Mouse (Mus musculus): Measurements from ENCODE around the gene Gys1.
A peak's percentile ranks its signal among the peaks of the same experiment; 100 is the strongest.
"Not testable (repeated sequence)": the region's sequence is repeated elsewhere in the genome, so short reads cannot be mapped to it uniquely, and the experiment has no call there.

Gene Gys1

DNA sequence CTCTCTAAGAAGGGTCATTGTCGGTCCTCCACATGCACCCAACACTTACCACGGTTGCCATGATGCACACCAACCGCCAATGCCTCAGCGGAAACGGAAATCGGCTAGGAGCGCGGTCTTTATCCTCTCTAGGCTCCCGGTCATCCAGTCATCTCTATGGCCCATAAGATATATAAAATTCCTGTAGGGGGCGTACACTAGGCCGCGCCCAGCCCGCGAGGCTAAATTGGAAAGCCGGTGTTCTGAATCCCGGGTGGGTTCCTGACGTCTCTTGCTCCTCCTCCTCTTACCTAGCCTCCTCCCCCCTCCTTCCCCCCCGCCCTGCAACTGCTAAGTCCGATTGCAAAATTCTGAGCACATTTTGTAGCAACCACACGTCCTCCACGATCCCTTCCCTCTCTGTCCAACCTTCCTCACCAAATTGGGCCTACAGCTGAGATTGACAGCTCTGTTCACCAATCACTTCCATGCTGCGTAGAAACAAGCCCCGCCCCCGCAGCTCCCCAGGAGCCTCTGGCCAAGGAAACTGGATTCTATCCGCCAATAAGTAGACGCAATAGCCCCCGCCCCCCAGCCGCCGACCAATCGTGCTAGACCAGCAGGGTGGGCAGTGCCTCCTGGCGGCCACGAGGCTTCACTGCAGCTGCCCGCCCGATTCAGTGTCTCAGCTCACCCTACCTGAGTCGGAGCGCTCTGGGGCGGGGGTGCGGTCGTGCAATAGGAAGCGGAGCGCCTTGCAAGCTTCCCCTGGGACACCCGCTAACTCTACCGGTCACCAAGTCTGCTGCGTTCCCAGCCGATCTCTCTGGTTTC is at the start of gene Gys1:
Gene Gys1, plus strand, starts transcription at position 642 of the 813 bp plus-strand sequence.
- DNase-seq, result peak; percentile 100

DNA sequence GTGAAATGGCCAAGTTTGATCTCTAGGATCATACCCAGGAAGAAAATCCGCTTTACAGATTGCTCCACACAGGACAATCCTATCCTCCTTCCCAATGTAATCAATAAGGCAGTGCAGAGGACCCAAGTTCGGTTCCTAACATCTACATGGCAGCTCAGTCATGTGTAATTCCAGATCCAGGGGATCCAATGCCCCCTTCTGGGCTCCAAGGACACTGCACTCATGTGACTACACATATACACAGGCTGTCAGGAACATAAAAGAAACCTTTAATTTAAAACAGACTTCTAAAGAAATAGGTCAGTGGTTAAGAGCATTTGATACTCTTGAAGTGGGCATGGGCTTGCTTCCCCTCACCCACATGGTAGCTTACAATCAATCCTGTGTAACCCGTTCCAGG is 48.6 kb upstream of the Gys1 start:
- no peak for DNase-seq

DNA sequence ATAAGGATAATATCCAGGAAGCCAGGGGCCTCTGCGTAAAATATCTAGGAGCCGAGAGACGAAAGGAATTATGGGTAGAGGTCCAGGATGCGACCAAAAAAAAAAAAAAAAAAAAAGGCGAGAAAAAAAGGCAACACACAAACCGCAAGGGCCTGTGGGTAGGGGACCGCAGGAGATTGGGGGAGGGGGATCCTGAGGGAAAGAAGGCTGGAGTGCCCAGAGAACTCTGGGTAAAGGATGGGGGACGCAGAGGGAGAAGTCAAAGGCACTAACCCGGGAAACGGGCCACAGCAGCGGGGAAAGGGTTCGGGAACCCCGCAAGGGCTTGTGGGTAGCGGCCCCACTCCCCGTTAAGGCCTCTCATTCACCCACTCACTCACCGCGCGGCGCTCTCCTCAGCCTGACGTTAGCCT is 39.5 kb upstream of the Gys1 start:
- DNase-seq, result no peak

DNA sequence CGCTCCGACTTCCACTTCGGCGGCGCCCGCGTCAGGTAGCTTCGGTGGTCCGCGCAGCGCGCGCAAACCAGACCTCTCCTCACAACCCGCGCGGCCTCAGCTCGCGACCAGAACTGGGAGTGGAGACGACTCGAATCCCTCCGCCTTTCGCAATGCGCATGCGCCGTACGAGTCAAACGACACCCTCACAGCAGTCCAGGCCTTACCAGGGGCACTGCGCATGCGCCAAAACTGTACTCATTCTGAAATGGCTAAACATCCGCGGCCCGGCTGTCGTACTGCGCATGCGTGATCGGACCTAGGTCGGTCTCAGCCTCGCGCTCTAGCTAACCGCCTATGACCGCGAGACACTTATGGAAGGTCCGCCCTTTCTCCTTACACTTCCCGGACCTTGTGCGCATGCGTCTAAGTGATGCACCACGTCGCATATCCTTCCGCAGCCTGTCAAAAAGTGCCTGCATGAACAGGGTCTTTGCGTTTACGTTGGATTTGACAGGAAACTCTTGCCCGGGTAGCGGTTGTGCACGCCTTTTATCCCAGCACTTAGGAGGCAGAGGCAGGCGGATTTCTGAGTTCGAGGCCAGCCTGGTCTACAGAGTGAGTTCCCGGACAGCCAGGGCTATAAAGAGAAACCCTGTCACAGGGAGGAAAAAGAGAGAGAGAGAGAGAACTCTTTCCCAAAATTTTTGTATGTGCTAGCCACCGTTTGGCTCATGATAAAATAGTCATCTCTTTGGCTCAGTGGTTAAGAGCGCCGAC is 38.9 kb upstream of the Gys1 start, which contains the start of gene Snrnp70:
Gene Snrnp70, minus strand, starts transcription at position 165 of the 759 bp plus-strand sequence.
- DNase-seq, result peak; percentile 99

DNA sequence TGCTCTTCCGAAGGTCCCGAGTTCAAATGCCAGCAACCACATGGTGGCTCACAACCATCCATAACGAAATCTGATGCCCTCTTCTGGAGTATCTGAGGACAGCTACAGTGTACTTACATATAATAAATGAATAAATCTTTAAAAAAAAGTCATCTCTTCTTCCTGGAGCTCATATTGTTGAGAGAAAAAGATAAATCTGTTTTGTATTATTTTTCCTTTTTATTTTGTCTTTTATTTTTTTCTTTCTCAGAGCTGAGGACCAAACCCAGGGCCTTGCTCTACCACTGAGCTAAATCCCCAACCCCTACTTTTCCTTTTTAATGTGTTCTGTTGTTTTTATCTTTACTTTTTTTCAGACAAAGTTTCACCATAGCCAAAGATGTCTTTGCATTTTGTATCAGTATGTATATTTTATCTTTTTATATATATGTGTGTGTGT is 38.3 kb upstream of the Gys1 start:
- DNase-seq, result not testable (repeated sequence)

DNA sequence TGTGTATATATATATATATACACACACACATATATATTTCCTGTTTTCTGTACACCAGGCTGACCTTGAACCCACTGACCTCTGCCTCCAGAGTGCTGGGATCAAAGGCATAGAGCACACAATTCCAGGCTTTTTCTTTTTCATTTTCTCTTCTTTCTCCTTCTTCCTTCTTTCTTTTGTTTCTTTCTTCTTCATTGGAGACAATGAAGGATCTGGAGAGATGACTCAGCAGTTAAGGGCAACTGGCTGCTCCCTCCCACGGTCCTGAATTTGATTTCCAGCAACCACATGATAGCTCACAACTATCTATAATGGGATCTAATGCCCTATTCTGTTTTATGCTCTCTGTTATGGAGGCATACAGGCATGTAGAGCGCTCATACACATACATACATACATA is 37.9 kb upstream of the Gys1 start:
- no peak for DNase-seq

DNA sequence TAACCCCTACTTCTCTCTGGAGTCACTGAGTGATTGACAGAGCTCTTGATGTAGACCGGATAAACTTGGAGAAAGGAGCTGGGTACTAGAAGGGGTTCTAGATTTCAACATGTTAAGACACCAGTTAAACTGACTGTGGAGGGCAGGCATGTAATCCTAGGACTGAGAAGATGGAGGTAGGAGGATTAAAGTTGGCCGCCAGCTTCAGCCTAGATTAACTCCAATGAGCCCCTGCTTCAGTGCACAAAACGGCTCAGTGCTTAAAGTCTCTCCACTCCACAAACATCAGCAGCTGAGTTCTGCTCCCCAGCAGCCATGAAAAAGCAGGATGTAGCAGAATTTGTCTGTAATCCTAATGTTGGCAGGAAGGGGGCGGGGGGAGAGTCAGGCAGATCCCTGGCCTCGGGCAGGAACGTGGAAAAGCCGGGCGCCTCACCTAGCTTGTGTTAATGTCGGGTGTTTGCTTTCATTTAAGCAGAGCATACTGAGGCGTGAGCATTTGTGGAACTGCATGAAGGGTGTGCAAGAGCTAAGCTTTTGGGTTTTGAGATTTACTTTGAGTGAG is 33.0 kb upstream of the Gys1 start:
- no peak for DNase-seq

DNA sequence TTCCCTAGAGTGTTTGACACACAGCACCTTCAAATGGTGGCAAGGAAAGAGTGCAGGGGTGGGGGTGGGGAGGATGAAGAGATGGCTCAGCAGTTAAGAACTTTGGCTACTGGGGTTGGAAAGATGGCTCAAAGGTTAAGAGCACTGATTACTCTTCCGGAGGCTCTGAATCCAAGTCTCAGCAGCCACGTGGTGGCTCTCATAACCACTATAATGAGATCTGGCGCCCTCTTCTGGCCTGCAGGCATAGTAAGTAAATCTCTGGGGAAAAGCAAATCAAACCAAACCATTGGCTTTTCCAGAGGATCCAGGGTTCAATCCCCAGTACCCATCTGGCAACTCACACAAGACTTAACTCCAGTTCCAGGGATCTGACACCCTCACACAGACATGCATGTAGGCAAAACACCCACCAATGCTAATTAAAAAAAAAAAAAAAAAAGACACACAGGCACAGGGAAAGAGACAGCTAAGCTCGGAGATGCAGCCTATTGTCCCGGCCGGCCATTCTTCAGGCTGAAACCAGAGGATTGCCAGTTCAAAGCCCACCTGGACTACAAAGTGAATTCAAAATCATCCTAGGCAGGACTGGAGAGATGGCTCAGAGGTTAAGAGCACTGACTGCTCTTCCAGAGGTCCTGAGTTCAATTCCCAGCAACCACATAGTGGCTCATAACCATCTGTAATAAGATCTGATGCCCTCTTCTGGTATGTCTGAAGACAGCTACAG is 30.9 kb upstream of the Gys1 start:
- peak; percentile 79 to 80 for DNase-seq

DNA sequence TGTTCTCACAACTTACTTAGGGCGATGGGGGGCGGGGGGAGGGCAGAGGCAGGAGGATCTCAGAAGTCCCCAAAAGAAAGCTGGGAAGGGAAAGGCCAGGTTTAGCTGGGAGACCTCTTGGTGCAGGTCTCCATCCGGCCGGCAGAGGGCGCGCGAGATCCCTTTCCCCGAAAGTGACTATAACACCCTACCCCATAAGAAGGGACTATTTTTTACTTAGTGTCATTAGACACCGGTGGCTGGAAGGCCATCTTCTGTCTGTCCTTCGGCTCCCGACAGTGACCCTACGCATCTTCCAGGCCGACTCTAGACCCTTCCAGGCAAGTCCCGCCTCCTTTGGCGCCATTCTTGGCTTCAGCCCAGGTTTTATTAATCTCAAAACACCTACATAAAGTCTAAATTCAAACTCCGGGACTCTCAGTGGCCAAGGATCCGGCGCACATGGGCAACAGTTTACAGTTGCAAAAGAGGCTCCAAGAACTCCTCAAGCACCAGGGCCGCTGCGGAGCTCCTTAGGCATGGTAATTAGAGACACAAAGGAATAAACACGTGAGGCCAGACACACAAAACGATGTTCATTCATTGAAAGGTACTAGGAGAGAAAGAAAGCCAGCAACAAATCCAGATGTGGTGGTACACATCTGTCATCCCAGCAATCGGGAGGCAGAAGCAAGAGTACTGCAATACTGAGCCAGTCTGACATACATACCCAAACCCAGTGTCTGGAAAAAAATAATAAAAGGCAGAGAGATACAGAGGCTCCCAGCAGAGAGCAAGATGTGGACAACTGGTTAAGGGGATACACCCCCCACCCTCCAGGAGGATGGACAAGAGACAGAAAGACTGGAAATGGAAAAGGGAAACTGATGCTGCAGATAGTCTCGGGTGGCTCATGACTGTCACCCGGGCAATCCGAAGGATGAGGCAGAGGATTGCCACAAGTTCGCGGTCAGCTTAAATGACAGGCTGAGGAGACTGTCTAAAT is 29.3 kb upstream of the Gys1 start, which contains the start of gene Kcna7:
Gene Kcna7, plus strand, starts transcription at position 563 of the 985 bp plus-strand sequence.
- DNase-seq, result peak; percentile 84

DNA sequence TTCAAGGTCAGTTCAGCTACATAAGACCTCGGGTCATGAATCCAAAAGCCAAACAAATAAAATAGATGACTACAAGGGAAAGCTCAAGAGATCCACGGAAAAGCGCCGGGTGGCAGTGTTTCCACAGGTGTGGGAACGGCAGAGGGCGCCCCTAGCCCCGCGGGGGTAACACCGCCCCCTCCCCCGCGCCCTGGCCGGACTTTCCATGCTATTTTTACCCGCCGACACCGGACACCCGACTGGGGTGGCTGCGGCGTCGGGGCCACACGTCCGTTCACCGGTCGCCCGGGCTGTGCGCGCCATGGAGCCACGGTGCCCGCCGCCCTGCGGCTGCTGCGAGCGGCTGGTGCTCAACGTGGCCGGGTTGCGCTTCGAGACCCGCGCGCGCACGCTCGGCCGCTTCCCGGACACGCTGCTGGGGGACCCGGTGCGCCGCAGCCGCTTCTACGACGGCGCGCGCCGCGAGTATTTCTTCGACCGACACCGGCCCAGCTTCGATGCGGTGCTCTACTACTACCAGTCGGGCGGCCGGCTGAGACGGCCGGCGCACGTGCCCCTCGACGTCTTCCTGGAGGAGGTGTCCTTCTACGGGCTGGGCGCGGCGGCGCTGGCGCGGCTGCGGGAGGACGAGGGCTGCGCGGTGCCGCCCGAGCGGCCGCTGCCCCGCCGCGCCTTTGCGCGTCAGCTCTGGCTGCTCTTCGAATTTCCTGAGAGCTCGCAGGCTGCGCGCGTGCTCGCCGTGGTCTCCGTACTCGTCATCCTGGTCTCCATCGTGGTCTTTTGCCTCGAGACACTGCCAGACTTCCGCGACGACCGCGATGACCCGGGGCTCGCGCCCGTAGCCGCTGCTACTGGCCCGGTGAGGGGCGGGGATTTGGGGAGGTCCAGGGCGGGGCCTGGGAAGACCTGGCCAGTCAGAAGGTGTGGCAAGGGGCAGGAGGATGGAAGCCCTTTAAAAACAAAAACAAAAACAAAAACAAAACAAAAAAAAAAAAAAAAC is 28.2 kb upstream of the Gys1 start:
- DNase-seq, result peak; percentile 16 to 36

DNA sequence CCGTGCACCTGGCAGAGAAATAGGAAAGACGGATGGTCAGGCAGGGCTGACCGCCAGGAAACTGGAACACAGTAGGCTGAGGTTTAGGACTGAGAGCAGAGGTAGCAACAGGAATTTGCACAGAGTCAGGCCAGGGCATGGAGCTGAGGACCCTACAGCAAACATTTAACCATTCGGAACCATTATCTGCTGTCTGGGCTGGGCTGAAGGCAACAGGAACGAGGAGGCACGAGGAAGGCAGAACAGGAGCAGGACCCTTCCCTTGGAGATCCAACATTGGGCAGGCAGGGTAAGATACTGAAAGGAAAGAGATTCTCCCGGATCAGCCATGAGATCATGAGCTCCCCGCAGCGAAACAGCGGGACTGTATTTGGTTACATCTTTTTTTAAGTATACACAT is 26.8 kb upstream of the Gys1 start:
- no peak for DNase-seq

DNA sequence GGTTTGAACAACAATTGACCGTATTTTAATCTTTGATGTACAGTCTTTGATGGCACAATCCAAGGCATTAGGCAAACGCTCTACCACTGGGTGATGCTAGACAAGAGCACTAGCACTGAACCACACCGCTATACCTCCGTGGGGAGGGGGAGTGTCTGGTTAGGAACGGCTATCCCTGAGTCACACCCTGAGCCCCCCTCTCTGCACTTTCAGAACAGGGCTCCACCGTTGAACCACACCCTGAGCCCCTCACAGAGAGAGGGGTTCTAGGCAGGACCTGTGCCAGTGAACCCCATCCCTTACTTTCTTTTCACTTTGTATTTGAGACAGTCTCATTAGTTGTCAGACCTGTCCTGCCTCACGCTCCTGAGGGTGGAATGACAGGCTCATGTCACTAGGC is 26.3 kb upstream of the Gys1 start:
- no peak for DNase-seq

DNA sequence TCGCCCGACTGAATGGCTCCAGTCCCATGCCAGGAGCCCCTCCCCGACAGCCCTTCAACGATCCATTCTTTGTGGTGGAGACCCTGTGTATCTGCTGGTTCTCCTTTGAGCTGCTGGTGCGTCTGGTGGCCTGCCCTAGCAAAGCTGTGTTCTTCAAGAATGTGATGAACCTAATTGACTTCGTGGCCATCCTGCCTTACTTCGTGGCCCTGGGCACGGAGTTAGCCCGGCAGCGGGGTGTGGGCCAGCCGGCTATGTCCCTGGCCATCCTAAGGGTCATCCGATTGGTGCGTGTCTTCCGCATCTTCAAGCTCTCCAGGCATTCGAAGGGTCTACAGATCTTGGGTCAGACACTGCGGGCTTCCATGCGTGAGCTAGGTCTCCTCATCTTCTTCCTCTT is 25.7 kb upstream of the Gys1 start:
- DNase-seq, result no peak

DNA sequence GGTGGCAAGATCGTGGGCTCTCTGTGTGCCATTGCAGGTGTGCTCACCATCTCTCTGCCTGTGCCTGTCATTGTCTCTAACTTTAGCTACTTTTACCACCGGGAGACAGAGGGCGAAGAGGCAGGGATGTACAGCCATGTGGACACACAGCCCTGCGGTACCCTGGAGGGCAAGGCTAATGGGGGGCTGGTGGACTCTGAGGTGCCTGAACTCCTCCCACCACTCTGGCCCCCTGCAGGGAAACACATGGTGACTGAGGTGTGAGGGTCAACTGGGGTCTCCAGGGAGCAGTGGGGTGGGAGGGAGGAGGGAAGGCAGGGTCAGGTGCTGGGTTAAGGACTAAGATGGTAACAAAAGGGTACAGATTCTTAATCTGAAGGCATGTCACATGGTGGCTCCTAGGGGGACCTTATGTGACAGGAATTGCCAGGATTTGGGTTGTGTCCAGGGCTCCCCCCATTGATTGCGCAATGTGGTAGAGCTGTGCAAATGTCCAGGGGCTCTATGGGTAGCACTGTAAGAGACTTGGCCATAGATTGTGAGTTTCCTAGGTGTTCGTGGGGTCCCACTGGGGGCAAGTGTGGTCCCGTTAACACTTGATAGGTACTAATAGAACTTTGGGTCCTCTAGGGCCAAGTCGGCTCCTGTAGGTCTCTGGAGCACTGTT is 25.0 kb upstream of the Gys1 start:
- DNase-seq, result no peak

DNA sequence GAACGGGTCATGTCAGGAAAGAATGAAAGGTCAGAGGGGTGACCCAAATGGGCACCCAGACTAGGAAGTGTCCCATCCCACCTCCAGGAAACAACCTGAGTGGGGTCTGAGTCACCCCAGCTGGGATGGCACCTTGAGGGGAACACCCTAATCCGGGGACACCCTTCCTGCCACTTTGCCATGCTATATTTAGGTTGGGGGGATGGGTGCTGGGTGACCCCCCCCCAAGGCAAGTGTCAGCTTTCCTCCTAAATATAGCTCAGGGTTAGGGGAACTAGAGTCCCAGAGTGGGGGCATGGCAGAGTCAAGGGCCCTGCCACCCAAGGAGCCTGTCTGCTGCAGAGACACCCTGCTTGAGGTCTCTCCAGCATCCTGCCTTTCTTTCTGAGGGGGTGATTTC is 22.2 kb upstream of the Gys1 start:
- no peak for DNase-seq

DNA sequence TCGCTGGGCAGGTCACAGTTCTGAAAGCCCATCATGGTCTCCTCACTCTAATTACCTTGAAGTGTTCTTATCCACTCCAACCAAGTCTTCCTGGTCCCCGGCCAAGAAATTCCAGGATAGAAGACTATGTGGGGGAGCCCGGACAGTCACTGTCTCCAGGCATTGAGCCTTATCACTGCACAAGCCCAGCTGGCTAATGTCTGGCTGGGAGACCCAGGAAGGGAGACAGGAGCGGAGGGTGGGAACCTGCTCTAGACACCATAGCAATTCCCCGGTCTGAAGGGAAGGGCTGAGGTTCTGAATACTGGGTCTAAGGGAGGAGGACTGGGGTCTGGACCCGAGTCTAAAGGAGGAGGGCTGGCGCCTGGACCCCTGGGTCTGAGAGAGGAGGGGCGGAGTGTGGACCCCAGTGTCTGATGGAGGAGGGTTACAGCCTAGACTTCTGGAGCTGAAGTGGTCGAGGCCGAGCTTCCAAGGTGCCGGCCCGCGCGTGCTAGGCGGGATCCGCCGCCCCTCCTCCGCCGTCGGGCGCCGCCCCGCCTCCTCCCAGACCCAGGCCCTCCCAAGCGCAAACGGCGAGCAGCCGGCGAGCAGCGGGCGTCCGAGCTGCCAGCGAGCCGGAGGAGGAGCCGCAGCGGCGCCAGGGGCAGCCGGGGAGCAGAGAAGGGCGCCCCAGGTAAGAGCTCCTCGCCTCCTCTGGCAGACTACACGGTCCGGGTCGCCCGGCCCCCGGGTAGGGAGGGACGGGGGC is 21.4 kb upstream of the Gys1 start, which contains the start of gene Ntf5:
Gene Ntf5, plus strand, starts transcription at position 583 of the 751 bp plus-strand sequence.
- DNase-seq, result peak in 1 of 2 experiments; percentile 18

DNA sequence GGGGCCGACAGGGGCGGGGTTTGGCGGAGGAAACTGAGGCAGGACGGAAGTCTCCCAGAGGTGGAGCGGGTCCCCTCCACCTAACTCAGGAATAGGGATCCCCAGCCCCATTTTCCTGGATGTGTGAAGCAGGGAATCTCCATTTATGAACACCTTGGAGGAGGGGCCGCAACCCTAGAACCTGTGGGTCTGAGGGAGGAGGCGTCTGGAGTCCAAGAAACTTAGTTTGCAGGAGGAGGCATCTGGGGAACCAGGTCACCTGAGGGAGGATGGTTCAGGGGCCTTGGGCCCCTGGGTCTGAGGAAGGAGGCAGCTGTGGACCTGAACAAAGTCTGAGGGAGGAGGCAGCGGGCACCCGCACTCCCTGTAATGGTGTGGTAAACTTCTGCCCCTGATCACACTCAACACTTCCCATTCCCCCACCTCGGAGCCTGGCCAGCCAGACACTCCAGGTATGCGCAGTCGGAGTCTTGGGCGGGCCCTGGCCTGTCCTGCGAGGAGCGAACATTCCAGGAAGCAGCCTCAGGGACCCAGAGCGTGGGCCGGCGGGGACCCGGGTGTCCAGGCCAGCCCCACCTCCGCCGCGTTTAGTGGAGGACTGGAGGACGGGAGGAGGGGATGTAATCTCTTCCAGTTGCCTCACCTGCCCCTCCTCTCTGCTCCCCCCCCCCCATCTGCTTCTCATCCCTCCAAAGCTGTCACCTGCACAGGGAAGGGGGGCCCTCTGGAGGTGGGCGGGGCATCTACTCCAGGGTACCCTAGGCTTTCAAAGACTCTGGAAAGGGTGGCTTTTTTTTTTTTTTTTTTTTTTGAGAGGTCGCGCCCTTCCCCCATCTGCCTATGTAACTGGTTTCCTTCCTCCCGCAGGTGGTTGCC is 20.5 kb upstream of the Gys1 start:
- peak; percentile 13 to 21 for DNase-seq

DNA sequence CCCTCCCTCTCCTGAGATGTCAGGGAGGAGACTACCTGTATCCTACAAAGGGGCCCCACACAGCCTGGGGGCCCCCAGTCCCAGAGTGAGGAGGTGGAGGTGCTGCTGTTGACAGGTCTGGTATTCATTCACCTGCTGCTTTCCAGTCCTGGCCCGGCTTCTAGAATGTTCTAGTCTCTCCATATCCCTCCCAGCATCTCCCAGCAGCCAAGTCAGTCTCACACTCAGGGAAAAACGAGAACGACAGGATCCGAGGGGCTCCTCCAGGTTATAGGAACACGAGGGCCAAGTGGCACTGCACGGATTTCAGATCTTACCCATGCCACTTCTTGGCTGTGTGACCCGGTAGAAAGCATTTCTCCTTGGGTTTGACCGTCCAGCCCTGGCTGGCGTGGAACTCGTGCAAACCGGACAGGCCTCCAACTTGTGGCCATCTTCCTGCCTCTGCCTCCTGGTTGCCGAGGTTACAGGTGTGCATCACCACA is 19.9 kb upstream of the Gys1 start:
- no peak for DNase-seq
